Mouse (Mus musculus) hindbrain, embryonic 16.5 days (tissue): ENCODE measurements at regions not wholly inside any gene's neighbourhood (a gene's known extent, or its start where the extent isn't known, plus 50 kb on each side); places are given as distances from the start of the nearest gene placed in this dataset.
A peak's percentile ranks its signal among the peaks of the same experiment; 100 is the strongest.
"Not testable (repeated sequence)": the region's sequence is repeated elsewhere in the genome, so short reads cannot be mapped to it uniquely, and the experiment has no call there.

Experiments used
- ATAC-seq: fragments of 200-750 bp; cut with Nextera tagmentation; 2 replicates; pipeline ENCODE4 v1.8.0; 2017; ENCODE audit warnings: moderate TSS enrichment, moderate library complexity
- H3K27ac ChIP-seq: fragments of 300-500 bp; sonication (generic); 2 replicates; pipeline ENCODE4 v1.5.1; 2014; ENCODE audit warnings: low read depth, mild to moderate bottlenecking, control low read depth, low read length, moderate library complexity
- H3K27me3 ChIP-seq: fragments of 300-500 bp; sonication (generic); replicated peaks from 2 replicates; pipeline ENCODE4 v1.6.1; 2014; ENCODE audit warnings: low read length; ENCODE audit not compliant: control insufficient read depth, insufficient read depth
- H3K36me3 ChIP-seq: fragments of 300-500 bp; sonication (generic); 2 replicates; pipeline ENCODE4 v1.6.1; 2014; ENCODE audit warnings: mild to moderate bottlenecking, low read length, moderate library complexity, mixed read lengths; ENCODE audit not compliant: control insufficient read depth, insufficient read depth
- H3K4me1 ChIP-seq: fragments of 300-500 bp; sonication (generic); 2 replicates; pipeline ENCODE4 v1.6.1; 2014; ENCODE audit warnings: low read depth, low read length; ENCODE audit not compliant: control insufficient read depth, insufficient read depth
- H3K4me2 ChIP-seq: fragments of 300-500 bp; sonication (generic); 2 replicates; pipeline ENCODE4 v1.6.1; 2014; ENCODE audit warnings: mild to moderate bottlenecking, low read length, control low read depth, moderate library complexity
- H3K4me3 ChIP-seq: fragments of 300-500 bp; sonication (generic); 2 replicates; pipeline ENCODE4 v1.5.1; 2014; ENCODE audit warnings: mild to moderate bottlenecking, low read length, control low read depth, moderate library complexity
- H3K9ac ChIP-seq: fragments of 300-500 bp; sonication (generic); 2 replicates; pipeline ENCODE4 v1.6.1; 2014; ENCODE audit warnings: low read depth, mild to moderate bottlenecking, control low read depth, low read length, moderate library complexity
- H3K9me3 ChIP-seq: fragments of 300-500 bp; sonication (generic); 2 replicates; pipeline ENCODE4 v1.6.1; 2014; ENCODE audit warnings: mild to moderate bottlenecking, low read length, moderate library complexity; ENCODE audit not compliant: control insufficient read depth
- WGBS: fragments of 180-500 bp; shearing (Covaris S2); extraction: QIAGEN DNeasy Blood & Tissue Kit; methylation state at CpG from one replicate; pipeline ENCODE4 v1.1.7; 2014; 5-methylcytosine and 5-hydroxymethylcytosine counted together

- no peak for ATAC-seq
- H3K4me2 ChIP-seq, result no peak overlapping the region
- no peaks in the 10 kb centered on the region for H3K9me3 ChIP-seq
- H3K36me3 ChIP-seq, result no peaks in the 10 kb centered on the region
- no peak overlapping the region for H3K9ac ChIP-seq
- H3K27ac ChIP-seq, result no peak overlapping the region
- H3K4me1 ChIP-seq, result no peaks in the 10 kb centered on the region
- 91% methylated on average over 1 of the region's 1 CpGs for WGBS
- no peaks in the 10 kb centered on the region for H3K27me3 ChIP-seq
- H3K4me3 ChIP-seq, result no peak overlapping the region
Measured at GRCm38 (mm10) chr3:18428908-18429307, 480.7 kb downstream of the Cypt12 start.

- 76% methylated on average over 5 of the region's 5 CpGs for WGBS
- Histone ChIP-seq H3K27ac (no peak overlapping the region), H3K4me1 (no peaks in the 10 kb centered on the region), H3K36me3 (no peaks in the 10 kb centered on the region), H3K4me3 (no peak overlapping the region), H3K9ac (no peak overlapping the region), H3K27me3 (no peaks in the 10 kb centered on the region), H3K4me2 (no peak overlapping the region), H3K9me3 (no peaks in the 10 kb centered on the region)
- no peak; the same call in 1 of the 2 replicates for ATAC-seq
Measured at GRCm38 (mm10) chr3:18438845-18439244, 490.6 kb downstream of the Cypt12 start.

- ATAC-seq, result no peak
- Histone ChIP-seq H3K4me2 (no peak overlapping the region), H3K4me1 (no peaks in the 10 kb centered on the region), H3K27ac (no peak overlapping the region), H3K4me3 (no peak overlapping the region), H3K27me3 (no peaks in the 10 kb centered on the region), H3K36me3 (no peaks in the 10 kb centered on the region), H3K9me3 (no peaks in the 10 kb centered on the region), H3K9ac (no peak overlapping the region)
- 88% methylated on average over 3 of the region's 3 CpGs for WGBS
Measured at GRCm38 (mm10) chr3:18452197-18452933, 504.2 kb downstream of the Cypt12 start.

- Histone ChIP-seq H3K27me3 (no peaks in the 10 kb centered on the region), H3K4me1 (no peaks in the 10 kb centered on the region), H3K4me2 (no peak overlapping the region), H3K9me3 (no peaks in the 10 kb centered on the region), H3K27ac (no peak overlapping the region), H3K4me3 (no peak overlapping the region), H3K36me3 (no peaks in the 10 kb centered on the region), H3K9ac (no peak overlapping the region)
- ATAC-seq, result peak; percentile 65; the same call in 1 of the 2 replicates
- WGBS, result 42% methylated on average over 1 of the region's 3 CpGs
Measured at GRCm38 (mm10) chr3:18453220-18453985, 505.2 kb downstream of the Cypt12 start.

- WGBS, result 21% methylated on average over 2 of the region's 2 CpGs
- no peak overlapping the region for H3K4me3 ChIP-seq
- H3K36me3 ChIP-seq, result no peaks in the 10 kb centered on the region
- no peak overlapping the region for H3K9ac ChIP-seq
- H3K4me2 ChIP-seq, result no peak overlapping the region
- H3K9me3 ChIP-seq, result no peaks in the 10 kb centered on the region
- H3K27me3 ChIP-seq, result no peaks in the 10 kb centered on the region
- peak; percentile 40; the same call in 1 of the 2 replicates for ATAC-seq
- H3K27ac ChIP-seq, result no peak overlapping the region
- no peaks in the 10 kb centered on the region for H3K4me1 ChIP-seq
Measured at GRCm38 (mm10) chr3:18453986-18454291, 505.7 kb downstream of the Cypt12 start.

- not testable (repeated sequence) for H3K4me3 ChIP-seq, H3K4me2 ChIP-seq, H3K9ac ChIP-seq, H3K9me3 ChIP-seq, H3K27me3 ChIP-seq, ATAC-seq, H3K4me1 ChIP-seq, H3K27ac ChIP-seq, H3K36me3 ChIP-seq
- WGBS, result 84% methylated on average over 2 of the region's 4 CpGs
Measured at GRCm38 (mm10) chr3:18454558-18455191, 506.5 kb downstream of the Cypt12 start.

GRCm38 (mm10) chr3:18456033-18456690 is 508.0 kb downstream of the Cypt12 start:
- Histone ChIP-seq H3K27me3 (no peaks in the 10 kb centered on the region), H3K4me3 (no peak overlapping the region), H3K9ac (no peak overlapping the region), H3K4me1 (no peaks in the 10 kb centered on the region), H3K36me3 (no peaks in the 10 kb centered on the region), H3K9me3 (no peaks in the 10 kb centered on the region), H3K27ac (no peak overlapping the region), H3K4me2 (no peak overlapping the region)
- WGBS, result 44% methylated on average over 2 of the region's 2 CpGs
- ATAC-seq, result peak; percentile 56; the same call in 1 of the 2 replicates

- H3K4me2 ChIP-seq, result no peak overlapping the region
- H3K27me3 ChIP-seq, result no peaks in the 10 kb centered on the region
- H3K4me3 ChIP-seq, result no peak overlapping the region
- H3K27ac ChIP-seq, result no peak overlapping the region
- no peaks in the 10 kb centered on the region for H3K4me1 ChIP-seq
- no peaks in the 10 kb centered on the region for H3K9me3 ChIP-seq
- no peak overlapping the region for H3K9ac ChIP-seq
- 88% methylated on average over 1 of the region's 1 CpGs for WGBS
- no peaks in the 10 kb centered on the region for H3K36me3 ChIP-seq
- no peak for ATAC-seq
Measured at GRCm38 (mm10) chr3:18460267-18460666, 512.1 kb downstream of the Cypt12 start.

- Histone ChIP-seq H3K4me1 (no peaks in the 10 kb centered on the region), H3K27ac (no peak overlapping the region), H3K27me3 (no peaks in the 10 kb centered on the region), H3K4me3 (no peak overlapping the region), H3K9me3 (no peaks in the 10 kb centered on the region), H3K36me3 (no peaks in the 10 kb centered on the region), H3K9ac (no peak overlapping the region), H3K4me2 (no peak overlapping the region)
- no peak for ATAC-seq
- 92% methylated on average over 3 of the region's 3 CpGs for WGBS
Measured at GRCm38 (mm10) chr3:18471846-18472245, 523.6 kb downstream of the Cypt12 start.
